Mouse (Mus musculus): ENCODE measurements around the gene Slc46a2.

- TF ChIP-seq TAL1 (IDR thresholded peaks at IDR 0.05; ENCODE audit: low read length) (no peak), GATA1 (IDR thresholded peaks at IDR 0.05; ENCODE audit: low read length) (no peak)
These were observed 53.0 kb downstream of the Slc46a2 start for GRCm38 (mm10) chr4:59861871-59862270.

Data from erythroblast, embryonic 14.5 days (primary cell).